Mouse (Mus musculus): ENCODE measurements around the gene Sem1. TPM values are rescaled to one million over a fixed set of nuclear protein-coding genes. Genes with fewer than 3 reads are reported as not detected.

Sem1 gene
- 241 and 247 TPM in 2 replicates for polyA plus RNA-seq (2016; fragmentation: Nextera tagmentation; extraction: Ambion mirVana)

DNA sequence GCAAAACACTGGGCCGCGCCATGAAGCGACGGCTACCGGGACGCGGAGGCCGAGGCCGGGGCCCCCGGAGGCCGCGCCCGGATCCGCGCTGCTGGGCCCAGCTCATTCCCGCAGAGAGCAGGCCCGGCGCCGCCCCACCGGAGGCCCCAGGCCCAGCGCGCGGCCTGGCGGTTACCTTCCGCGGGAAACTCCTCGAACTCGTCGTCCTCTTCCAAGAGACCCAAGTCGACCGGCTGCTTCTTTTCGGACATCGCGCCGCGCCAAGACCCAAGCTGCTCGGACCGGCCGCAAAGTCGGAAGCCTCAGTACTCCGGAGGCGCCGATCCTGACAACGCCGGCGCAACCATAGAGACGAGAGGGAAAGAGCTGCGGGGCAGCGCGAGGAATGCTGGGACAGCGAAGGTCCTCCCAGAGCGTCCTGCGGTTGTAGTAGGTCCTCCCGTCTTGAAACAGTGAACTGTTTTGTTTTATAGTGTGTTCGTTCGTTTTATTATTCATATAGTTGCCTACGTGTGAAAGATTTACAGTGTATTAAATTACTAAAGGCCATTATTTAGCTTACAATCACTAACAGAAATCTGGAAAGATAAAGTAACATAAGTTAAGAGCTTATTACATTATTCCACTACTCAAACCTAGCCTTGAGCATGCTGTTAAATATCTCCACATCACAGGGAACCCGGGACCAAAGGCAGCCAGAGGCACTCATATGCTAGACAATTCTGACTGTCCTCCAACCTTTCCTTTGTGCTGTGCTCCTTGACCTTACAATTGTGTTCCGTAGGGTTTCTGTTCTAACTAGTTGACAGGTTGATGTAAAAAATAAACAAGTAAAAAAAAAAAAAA lies at the start of gene Sem1:
Sem1 (minus strand) TSS at position 360 of the 846 bp plus-strand sequence.
- Histone ChIP-seq H3K36me3 (replicated peaks) (peaks cover 17% of the 10 kb centered on the region), H3K4me1 (peaks cover 17% of the 10 kb centered on the region), H3K4me3 (peak within 1 kb of the TSS; percentile 90), H3K9me3 (no peaks in the 10 kb centered on the region), H3K27ac (peak within 1 kb of the TSS; percentile 93), H3K27me3 (ENCODE audit: poor library complexity, severe bottlenecking) (no peaks in the 10 kb centered on the region)
- 1% methylated on average over 59 of the region's 59 CpGs for WGBS
- peak; percentile 85 for DNase-seq (ENCODE audit: extremely low spot score, low spot score)

- no peaks in the 10 kb centered on the region for H3K36me3 ChIP-seq (replicated peaks)
- no peak for DNase-seq (ENCODE audit: extremely low spot score, low spot score)
- no peaks in the 10 kb centered on the region for H3K27me3 ChIP-seq (ENCODE audit: poor library complexity, severe bottlenecking)
- H3K4me1 ChIP-seq = peaks cover 8% of the 10 kb centered on the region
- WGBS = 65% methylated on average over 16 of the region's 16 CpGs
- no peak overlapping the region for H3K4me3 ChIP-seq
- H3K27ac ChIP-seq = no peak overlapping the region
- H3K9me3 ChIP-seq = no peaks in the 10 kb centered on the region
Measured at GRCm38 (mm10) chr6:6622846-6623749, 44.6 kb upstream of the Sem1 start.

DNA sequence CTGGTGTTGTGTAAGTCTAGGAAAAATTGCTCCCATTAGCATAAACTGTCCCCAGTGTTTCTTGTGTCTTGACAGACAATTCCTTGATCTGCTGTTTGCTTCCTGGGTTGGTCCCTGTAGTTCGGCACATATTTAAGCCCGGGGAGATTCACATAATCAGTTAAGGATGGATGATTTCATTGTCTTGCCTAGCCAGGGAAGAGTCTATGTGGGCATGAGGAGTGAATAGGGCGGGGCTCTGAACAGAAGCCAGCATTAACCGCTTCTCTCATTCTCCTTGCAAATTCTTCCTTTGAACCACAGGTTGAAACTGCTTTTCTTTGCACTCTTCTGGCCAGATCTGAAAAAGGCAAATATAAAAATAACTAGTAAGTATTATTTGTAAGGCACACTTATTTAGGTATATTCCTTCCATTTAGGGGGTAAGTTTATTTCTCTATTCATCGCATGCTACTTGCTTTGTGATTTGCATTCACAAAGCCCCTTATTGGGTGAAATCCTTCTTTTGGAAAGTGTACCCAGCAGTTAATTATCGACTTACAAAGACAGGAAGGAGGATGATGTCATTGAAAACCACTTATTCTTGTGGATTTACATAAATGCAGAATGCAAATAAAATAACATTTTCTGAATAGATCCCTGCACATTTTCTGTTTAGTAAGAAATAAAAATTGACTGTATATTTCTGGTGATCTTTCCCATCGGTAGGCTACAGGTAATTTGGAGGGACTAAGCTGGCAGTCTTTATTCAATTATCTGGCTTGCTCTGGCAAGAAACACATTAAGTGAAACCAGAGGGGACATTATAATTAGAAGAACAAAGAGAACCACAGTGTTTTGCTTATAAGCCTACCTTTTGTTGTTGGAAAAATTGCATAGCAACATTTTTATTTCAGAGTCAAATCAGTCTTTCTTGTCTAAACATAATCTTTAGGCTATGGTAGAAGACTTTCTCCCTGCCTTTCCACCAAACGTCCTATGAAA lies 25.4 kb upstream of the Sem1 start:
- H3K4me3 ChIP-seq = no peak overlapping the region; the same call in 1 of the 2 replicates
- no peaks in the 10 kb centered on the region for H3K36me3 ChIP-seq (replicated peaks)
- peaks cover 4% of the 10 kb centered on the region; the same call in 1 of the 2 replicates for H3K27me3 ChIP-seq (ENCODE audit: poor library complexity, severe bottlenecking)
- H3K9me3 ChIP-seq = no peaks in the 10 kb centered on the region
- H3K27ac ChIP-seq = peak overlapping the region; percentile 35; the same call in 1 of the 2 replicates
- H3K4me1 ChIP-seq = peaks cover 23% of the 10 kb centered on the region
- 45% methylated on average over 8 of the region's 8 CpGs for WGBS
- no peak for DNase-seq (ENCODE audit: extremely low spot score, low spot score)

DNA sequence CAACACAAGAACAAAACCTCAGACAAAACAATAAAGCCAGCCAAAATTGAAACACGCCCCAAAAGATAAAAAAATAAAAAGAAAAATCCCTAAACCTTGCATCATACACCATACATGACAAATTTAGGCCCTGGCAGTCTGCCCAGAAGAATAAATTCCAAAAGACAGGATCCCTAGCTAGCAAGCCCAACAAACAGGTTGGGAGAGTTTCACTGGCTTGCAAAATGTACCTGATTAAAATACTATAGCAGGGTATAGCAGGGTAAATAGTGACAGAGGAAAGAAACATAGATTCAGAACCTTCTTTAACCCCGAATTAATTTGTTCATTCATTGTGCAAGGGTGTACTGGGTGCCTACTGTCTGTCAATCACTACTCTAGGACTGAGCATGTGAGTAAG lies 7.8 kb upstream of the Sem1 start:
- H3K9me3 ChIP-seq = no peaks in the 10 kb centered on the region
- no peak overlapping the region for H3K27ac ChIP-seq
- WGBS = 87% methylated on average over 2 of the region's 2 CpGs
- no peak for DNase-seq (ENCODE audit: extremely low spot score, low spot score)
- H3K4me1 ChIP-seq = peaks cover 5% of the 10 kb centered on the region; the same call in 1 of the 2 replicates
- no peaks in the 10 kb centered on the region for H3K27me3 ChIP-seq (ENCODE audit: poor library complexity, severe bottlenecking)
- H3K4me3 ChIP-seq = no peak overlapping the region
- no peaks in the 10 kb centered on the region for H3K36me3 ChIP-seq (replicated peaks)

GRCm38 (mm10) chr6:6581849-6582248 lies 3.4 kb upstream of the Sem1 start:
- Histone ChIP-seq H3K4me1 (peaks cover 9% of the 10 kb centered on the region), H3K36me3 (replicated peaks) (no peaks in the 10 kb centered on the region), H3K4me3 (no peak overlapping the region), H3K27me3 (ENCODE audit: poor library complexity, severe bottlenecking) (no peaks in the 10 kb centered on the region), H3K27ac (no peak overlapping the region), H3K9me3 (no peaks in the 10 kb centered on the region)
- WGBS = 90% methylated on average over 2 of the region's 2 CpGs
- DNase-seq (ENCODE audit: extremely low spot score, low spot score) = no peak

DNA sequence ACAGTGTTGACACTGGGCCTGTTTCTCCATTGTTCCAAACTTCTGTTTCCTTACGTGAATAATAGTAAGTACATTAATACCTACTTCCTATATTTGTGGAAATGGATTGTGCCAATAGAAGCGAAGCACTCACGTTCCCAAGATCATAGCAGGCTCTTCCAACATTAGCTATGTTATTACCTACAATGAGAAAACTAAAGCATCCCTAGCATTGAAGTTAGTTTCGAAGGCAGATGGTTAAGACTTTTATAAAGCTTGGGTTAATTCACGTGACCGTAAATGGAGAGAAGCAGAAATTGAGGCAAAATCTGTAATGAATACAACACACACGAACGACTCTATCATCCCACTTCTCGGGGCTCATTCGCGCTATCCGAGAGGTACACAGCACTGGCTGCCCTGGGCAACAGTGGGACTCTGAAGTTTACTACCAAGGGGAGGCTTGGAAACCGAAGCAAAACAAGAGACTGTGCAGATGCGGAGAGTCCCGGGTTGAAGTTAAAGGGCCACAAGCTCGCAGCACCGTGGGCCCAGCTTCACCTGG lies 650 bp downstream of the Sem1 start:
- Histone ChIP-seq H3K9me3 (no peaks in the 10 kb centered on the region), H3K27ac (peak overlapping the region; percentile 93), H3K4me1 (peaks cover 17% of the 10 kb centered on the region), H3K36me3 (replicated peaks) (peaks cover 17% of the 10 kb centered on the region), H3K27me3 (ENCODE audit: poor library complexity, severe bottlenecking) (no peaks in the 10 kb centered on the region), H3K4me3 (peak overlapping the region; percentile 90)
- 7% methylated on average over 17 of the region's 17 CpGs for WGBS
- DNase-seq (ENCODE audit: extremely low spot score, low spot score) = no peak

GRCm38 (mm10) chr6:6577291-6577690 lies 1.2 kb downstream of the Sem1 start:
- peaks cover 20% of the 10 kb centered on the region for H3K4me1 ChIP-seq
- peaks cover 17% of the 10 kb centered on the region for H3K36me3 ChIP-seq (replicated peaks)
- H3K9me3 ChIP-seq = no peaks in the 10 kb centered on the region
- H3K27me3 ChIP-seq (ENCODE audit: poor library complexity, severe bottlenecking) = no peaks in the 10 kb centered on the region
- no peak for DNase-seq (ENCODE audit: extremely low spot score, low spot score)
- 80% methylated on average over 3 of the region's 3 CpGs for WGBS
- peak overlapping the region; percentile 90 for H3K4me3 ChIP-seq
- H3K27ac ChIP-seq = peak overlapping the region; percentile 93

- H3K36me3 ChIP-seq (replicated peaks) = peaks cover 17% of the 10 kb centered on the region
- H3K4me3 ChIP-seq = no peak overlapping the region
- H3K4me1 ChIP-seq = peaks cover 22% of the 10 kb centered on the region
- no peak for DNase-seq (ENCODE audit: extremely low spot score, low spot score)
- no peaks in the 10 kb centered on the region for H3K27me3 ChIP-seq (ENCODE audit: poor library complexity, severe bottlenecking)
- 95% methylated on average over 4 of the region's 4 CpGs for WGBS
- H3K9me3 ChIP-seq = no peaks in the 10 kb centered on the region
- H3K27ac ChIP-seq = no peak overlapping the region
Measured at GRCm38 (mm10) chr6:6575796-6576195, 2.7 kb downstream of the Sem1 start.

DNA sequence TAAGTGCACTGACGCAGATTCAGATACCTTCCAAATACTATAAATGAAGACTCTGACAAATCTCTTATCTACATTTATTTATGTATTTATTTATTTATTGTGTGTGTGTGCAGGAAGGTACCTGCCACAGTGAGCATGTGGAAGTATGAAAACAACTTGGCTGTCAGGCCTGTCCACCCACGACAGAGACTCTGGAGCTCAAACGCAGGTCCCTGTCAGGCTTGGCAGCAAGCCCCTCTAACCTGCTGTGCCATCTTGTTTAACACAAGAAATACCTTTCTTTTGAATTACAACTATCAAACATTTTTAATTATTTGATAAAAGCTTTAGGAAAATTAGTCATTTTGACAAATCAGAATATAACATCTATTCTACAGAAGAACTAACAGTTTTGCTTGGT lies 10.0 kb downstream of the Sem1 start:
- Histone ChIP-seq H3K9me3 (no peaks in the 10 kb centered on the region), H3K4me1 (peaks cover 5% of the 10 kb centered on the region), H3K36me3 (replicated peaks) (peaks cover 12% of the 10 kb centered on the region), H3K27me3 (ENCODE audit: poor library complexity, severe bottlenecking) (no peaks in the 10 kb centered on the region), H3K4me3 (no peak overlapping the region), H3K27ac (no peak overlapping the region)
- WGBS = 83% methylated on average over 3 of the region's 3 CpGs
- no peak for DNase-seq (ENCODE audit: extremely low spot score, low spot score)

DNA sequence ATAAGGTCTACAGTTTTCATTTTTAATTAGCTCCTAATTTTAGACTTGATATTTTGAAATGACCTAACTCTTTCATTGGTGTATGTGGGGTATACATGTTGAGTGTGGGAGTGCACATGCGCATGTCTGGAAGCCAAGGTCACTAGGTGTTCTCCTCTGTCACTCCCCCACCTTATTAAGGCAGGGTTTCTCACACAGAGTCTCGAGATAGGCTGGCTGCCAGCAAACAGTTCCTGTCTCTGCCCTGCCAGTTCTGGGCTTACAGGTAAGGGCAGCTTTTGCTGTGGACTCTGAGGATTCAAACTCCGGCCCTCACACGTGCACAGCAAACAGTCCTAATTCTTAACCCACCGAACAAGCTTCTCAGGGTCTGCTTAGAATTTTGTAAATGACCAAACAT lies 14.8 kb downstream of the Sem1 start:
- no peaks in the 10 kb centered on the region for H3K4me1 ChIP-seq
- no peaks in the 10 kb centered on the region for H3K9me3 ChIP-seq
- no peak for DNase-seq (ENCODE audit: extremely low spot score, low spot score)
- H3K4me3 ChIP-seq = no peak overlapping the region
- H3K27me3 ChIP-seq (ENCODE audit: poor library complexity, severe bottlenecking) = no peaks in the 10 kb centered on the region
- H3K36me3 ChIP-seq (replicated peaks) = peaks cover 22% of the 10 kb centered on the region
- no peak overlapping the region for H3K27ac ChIP-seq
- 88% methylated on average over 5 of the region's 5 CpGs for WGBS

DNA sequence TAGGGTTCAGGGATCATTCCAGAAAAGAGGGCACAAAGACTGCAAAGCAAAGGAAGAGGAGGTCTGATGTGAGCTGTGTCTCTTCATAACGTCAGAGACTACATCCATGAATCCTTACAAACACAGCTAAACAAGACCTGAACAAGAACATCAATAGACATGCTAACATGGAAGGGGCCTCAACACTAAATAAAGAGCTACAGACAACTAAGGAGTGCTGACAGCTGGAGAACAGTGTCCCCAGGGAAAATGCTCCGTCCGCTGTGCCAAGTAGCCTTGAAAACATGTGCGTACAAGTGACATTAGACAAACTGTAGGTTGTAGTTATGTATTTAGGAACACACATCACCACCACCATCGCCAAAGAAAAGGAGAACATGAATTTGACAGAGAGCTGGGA lies 15.7 kb downstream of the Sem1 start:
- no peak overlapping the region for H3K4me3 ChIP-seq
- DNase-seq (ENCODE audit: extremely low spot score, low spot score) = no peak
- no peaks in the 10 kb centered on the region for H3K27me3 ChIP-seq (ENCODE audit: poor library complexity, severe bottlenecking)
- peaks cover 26% of the 10 kb centered on the region for H3K36me3 ChIP-seq (replicated peaks)
- H3K27ac ChIP-seq = no peak overlapping the region
- H3K4me1 ChIP-seq = no peaks in the 10 kb centered on the region
- no peaks in the 10 kb centered on the region for H3K9me3 ChIP-seq
- 91% methylated on average over 5 of the region's 5 CpGs for WGBS

- Histone ChIP-seq H3K9me3 (no peaks in the 10 kb centered on the region), H3K4me1 (no peaks in the 10 kb centered on the region), H3K27me3 (ENCODE audit: poor library complexity, severe bottlenecking) (no peaks in the 10 kb centered on the region), H3K36me3 (replicated peaks) (peaks cover 45% of the 10 kb centered on the region), H3K4me3 (no peak overlapping the region), H3K27ac (no peak overlapping the region)
- no peak for DNase-seq (ENCODE audit: extremely low spot score, low spot score)
- WGBS = 96% methylated on average over 1 of the region's 1 CpGs
Measured at GRCm38 (mm10) chr6:6557647-6558046, 20.8 kb downstream of the Sem1 start.

Data from forebrain, embryonic 10.5 days (tissue).